Mouse (Mus musculus) CH12.LX (cell line): Measurements from ENCODE around the gene Gm17455.

ENCODE experiments used
- CHD1 ChIP-seq: IDR thresholded peaks from 2 replicates; pipeline ENCODE4 v1.6.1; 2012; ENCODE audit warnings: low read depth, low read length, improper control_type of control experiment, inconsistent platforms
- CHD2 ChIP-seq: IDR thresholded peaks from 2 replicates; pipeline ENCODE4 v1.6.1; 2011; ENCODE audit warnings: low read length, improper control_type of control experiment
- CTCF ChIP-seq, 2 experiments: IDR thresholded peaks in 1 of 2; conservative IDR thresholded peaks in 1 of 2; 2 replicates each; pipeline ENCODE4 v1.5.1; 2011 to 2012; ENCODE audit warnings: low read depth in 2 of 2, low read length in 2 of 2, improper control_type of control experiment in 1 of 2, inconsistent platforms in 1 of 2, mild to moderate bottlenecking in 1 of 2, moderate library complexity in 1 of 2
- MEF2A ChIP-seq: IDR thresholded peaks from 2 replicates; pipeline ENCODE4 v1.6.1; 2014; ENCODE audit warnings: low read depth, mild to moderate bottlenecking, inconsistent platforms, low read length, improper control_type of control experiment, borderline replicate concordance
- POLR2A ChIP-seq: IDR thresholded peaks from 2 replicates; pipeline ENCODE4 v1.6.1; 2011; ENCODE audit warnings: low read depth, mild to moderate bottlenecking, improper control_type of control experiment, low read length
- UBTF ChIP-seq: IDR thresholded peaks from 2 replicates; pipeline ENCODE4 v1.6.1; 2012; ENCODE audit warnings: low read depth, mild to moderate bottlenecking, inconsistent platforms, low read length, improper control_type of control experiment, moderate library complexity
- USF1 ChIP-seq: IDR thresholded peaks from 2 replicates; pipeline ENCODE4 v1.6.1; 2014; ENCODE audit warnings: low read depth, mild to moderate bottlenecking, inconsistent platforms, low read length, improper control_type of control experiment

- TF ChIP-seq CTCF (conservative IDR thresholded peaks at IDR 0.05 in 1 of 2, IDR thresholded peaks at IDR 0.05 in 1 of 2; ENCODE audit: low read depth in 2 of 2, low read length in 2 of 2) (no peak), CHD1 (no peak), POLR2A (no peak), CHD2 (no peak), UBTF (no peak), USF1 (no peak), MEF2A (no peak)
These were observed 31.1 kb downstream of the Gm17455 start for GRCm38 (mm10) chr10:60430591-60430990.
